Mouse (Mus musculus): ENCODE measurements at regions not wholly inside any gene's neighbourhood (a gene's known extent, or its start where the extent isn't known, plus 50 kb on each side); places are given as distances from the start of the nearest gene placed in this dataset.

DNA sequence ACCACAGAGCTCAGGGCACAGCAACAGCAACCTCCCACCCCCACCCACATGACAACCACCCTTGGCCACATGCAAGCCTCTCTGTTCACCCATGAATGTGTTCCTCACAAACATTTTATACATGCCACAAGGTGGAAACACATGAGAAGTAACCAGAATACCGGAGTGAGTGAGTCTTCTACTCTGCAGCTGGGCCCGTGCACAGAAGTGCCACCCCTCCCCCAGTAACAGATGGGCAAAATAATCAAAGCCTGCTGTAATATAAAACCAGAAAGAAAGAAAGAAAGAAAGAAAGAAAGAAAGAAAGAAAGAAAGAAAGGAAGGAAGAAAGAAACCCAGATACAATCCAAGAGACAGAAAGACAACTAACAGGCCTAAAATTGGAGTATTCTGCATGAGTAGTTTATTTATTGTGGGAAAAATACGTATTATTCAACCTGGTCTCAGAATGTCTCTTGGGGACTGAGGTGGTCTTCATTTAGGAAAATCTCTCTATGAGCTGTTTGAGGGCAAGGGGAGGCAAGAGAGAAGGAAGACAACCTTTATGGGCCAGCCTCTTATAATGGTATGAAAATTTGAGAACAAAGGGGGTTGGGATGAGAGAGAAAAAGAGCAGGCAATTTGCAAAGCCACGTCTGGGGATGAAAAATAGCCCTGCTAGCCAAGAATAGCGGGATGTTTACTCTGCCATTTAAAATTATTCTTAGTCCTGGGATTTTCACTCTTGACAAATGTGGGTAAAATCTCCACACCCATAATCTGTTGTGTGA, 160.2 kb downstream of the Sox4 start:
- no peak for DNase-seq

DNA sequence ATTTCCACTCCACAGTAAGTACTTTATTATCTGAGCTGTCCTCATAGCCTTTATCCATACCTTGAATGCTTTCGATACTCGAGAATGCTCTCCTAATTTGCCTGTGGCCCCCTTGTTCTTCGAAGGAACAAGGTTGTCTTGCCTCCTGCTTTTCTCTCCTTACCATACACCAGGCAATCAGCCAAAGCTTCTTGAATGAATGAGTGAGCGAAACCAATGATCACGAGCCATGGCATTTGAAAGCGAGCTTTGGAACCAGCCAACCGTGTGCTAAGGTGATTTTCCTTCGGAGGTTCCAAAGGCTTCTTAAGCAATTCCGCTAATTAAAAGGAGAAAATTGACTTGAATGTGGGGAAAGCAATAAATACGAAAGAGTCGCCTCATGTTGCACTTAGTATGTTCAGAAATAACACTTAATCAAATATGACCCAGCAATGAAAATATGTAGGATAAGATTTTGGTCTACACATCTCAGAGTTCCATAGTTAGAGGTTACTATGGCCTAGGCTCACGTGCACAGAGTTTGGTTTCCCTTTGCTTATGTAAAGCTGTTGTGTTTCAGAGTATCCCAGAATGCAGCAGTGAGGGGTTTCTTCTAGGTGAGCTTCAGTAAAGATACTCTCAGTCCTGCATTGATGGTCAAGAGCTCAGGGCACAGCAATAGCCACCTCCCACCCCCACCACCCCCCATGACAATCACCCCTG, 160.9 kb downstream of the Sox4 start:
- peak; percentile 56 for DNase-seq

- DNase-seq: no peak
These were observed 163.1 kb downstream of the Sox4 start for GRCm38 (mm10) chr13:28790381-28790780.

DNA sequence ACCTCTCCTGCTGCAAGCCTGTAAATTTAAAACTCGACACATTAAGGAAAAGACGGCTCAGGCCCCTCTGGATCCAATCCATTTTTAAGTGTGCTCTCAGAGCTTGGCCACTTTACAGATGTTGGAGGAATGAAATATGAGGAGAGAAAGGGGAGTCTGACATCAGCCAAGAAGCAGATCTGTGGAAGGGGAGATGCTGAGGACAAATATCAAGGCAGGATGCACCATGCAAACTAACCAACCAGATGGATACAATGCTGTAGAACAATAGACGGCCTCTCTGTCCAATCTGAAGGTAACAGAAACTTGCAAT, 166.2 kb downstream of the Sox4 start:
- DNase-seq: no peak

DNA sequence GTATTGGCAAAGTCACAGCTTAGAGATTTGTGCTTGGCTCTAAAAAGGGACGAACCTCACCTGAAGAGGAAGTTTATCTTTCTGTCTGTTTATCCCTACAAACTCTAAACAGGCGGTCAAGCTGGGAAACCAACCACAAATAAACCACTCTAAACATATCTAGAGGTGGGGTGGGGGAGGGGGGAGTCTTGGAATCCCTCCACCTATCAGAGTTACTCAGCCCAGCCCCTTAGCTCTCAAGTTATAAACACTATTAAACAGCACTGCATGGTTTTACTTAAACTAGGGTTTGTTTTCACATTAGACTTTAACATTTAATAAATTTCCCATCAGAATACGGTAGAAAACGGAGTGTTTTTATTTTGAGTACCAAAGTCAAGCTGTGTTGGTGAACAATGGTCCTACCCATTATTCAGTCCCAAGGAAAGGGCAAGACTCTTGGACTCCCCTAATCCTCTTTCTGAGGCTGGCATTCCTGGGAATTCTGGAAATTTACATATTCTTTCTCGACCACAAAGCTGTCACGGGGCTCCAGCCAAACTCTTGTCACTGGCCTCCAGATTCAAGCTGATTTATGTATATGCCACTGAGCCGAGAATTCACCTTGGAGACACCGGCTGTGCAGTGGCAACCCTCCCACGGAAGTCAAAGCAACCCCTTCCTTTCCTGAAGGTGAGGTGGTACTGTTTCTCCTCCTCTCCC, 166.7 kb downstream of the Sox4 start:
- peak; percentile 21 for DNase-seq

- DNase-seq: no peak
These were observed 170.8 kb downstream of the Sox4 start for GRCm38 (mm10) chr13:28782497-28783246.

GRCm38 (mm10) chr13:28782081-28782480, 171.4 kb downstream of the Sox4 start:
- no peak for DNase-seq

DNA sequence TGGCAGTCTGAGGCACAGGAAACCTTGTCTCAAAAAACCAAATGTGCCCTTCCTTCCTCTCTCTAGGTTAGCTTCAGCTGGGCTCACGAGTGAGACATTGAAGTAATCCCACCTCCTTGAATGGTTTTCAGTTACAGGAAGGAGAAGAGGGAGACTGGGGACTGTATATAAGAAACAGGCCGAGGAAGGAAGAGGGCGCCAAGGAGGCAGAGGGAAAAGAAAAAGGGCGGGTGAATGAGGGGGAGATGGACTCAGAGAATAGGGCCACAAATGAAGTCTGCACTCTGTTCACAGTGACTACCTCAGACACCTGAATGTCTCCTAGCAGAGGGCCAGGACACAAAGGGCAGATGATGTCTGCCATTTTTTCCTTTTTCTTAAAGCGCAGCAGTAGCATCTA, 171.9 kb downstream of the Sox4 start:
- no peak for DNase-seq

- DNase-seq: no peak
These were observed 173.1 kb downstream of the Sox4 start for GRCm38 (mm10) chr13:28780462-28780861.

DNA sequence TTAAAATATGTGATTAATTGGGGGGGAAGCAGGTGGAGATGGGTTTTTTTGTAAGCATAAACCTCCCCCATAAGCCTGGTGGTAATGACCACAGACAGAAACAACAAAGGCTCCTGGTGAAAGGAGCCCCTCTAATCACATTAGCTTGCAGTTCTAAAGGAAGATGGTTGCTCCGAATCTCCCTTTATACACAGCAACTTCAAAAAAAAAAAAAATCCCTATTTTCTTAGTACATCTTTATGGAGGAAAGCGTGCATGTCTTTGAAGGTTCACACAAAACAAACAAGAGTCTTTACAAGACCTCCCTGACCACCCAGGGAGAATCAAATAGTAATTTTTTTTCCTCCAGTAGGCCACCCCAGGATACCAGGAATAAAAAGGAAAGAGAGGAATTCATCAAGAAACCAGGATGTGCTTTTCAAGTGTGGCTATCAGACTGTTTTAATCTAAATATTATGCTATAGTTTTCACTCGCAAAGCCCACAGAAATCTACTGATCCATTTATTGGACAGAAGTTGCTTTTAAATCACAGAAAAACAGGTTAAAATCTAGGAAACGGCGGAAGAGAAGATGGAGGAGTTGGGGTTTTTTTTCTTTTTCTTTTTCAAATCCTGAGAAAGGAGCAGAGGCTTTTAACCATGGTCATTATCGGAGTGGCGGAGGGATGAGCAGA, 178.2 kb downstream of the Sox4 start:
- no peak for DNase-seq

GRCm38 (mm10) chr13:28774649-28775048, 178.9 kb downstream of the Sox4 start:
- DNase-seq: no peak

GRCm38 (mm10) chr13:28773466-28773865, 180.0 kb downstream of the Sox4 start:
- no peak for DNase-seq

GRCm38 (mm10) chr13:28770531-28770930, 183.0 kb downstream of the Sox4 start:
- DNase-seq: no peak

DNA sequence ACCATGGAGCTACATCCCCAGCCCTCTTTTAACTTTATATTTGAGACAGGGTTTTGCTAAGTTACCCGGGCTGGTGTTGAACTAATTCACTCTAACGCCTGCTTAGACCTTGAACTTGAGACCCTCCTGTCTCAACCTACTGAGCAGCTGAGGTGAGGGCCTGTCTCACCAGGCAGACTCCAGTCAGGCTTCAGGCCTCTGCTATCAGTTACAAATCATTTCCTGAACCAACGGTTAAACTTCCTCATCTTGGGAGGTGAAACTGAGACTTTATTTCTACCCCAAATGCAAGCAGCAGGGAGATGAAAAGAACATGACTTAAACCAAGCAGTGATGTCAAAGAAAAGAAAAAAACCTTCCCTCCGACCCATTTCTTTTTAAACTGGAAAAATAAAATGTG, 183.5 kb downstream of the Sox4 start:
- no peak for DNase-seq

DNA sequence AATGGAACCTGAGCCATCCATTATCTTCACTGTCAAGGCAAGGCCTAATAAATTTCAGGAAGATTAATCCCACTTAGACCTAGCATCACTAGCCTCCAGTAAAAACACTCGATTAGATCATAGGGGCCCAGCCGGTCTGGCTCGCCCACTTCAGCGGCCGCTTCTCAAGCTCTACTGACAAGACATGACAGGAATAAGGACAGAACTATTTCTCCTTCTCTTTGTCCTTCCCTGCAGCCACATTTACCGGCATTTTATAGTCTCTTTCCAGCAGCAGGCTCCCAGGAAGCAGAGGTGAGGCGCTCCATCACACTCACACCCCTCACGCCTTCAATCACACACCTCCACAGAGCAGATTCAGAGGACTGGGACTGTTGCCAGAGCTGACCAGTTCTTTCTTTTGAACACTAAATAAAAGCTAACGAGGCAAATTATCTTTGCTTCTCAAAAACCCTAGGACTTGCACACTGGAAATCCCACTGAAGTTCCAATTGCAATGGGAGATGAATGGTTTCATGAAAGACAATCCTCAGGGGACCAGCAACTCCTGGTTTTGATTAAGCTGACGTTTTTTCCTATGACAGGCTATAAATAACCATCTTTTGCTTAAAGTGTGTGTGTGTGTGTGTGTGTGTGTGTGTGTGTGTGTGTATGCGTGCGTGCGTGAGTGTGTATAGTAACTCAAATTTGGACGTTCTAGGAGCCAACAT, 184.6 kb downstream of the Sox4 start:
- no peak for DNase-seq

GRCm38 (mm10) chr13:28762555-28762954, 191.0 kb downstream of the Sox4 start:
- DNase-seq: no peak

DNA sequence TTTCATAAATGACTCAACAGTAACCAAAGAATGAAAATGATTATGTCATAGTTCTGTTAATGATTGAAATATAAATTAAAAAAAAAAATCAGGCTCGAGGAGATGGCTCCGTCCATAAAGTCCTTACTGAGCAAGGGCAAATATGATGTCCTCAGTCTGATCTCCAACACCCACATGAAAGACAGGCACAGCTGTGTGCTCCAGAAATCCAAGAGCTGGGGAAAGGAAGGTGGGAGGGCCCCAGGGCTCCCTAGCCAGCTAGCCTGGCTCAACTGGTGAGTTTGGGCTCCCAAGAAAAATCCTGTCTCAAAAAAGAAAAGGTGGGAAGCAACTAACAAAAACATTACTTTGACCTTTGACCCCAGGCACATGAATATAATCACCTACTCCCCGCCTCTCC, 194.5 kb downstream of the Sox4 start:
- DNase-seq: no peak

DNA sequence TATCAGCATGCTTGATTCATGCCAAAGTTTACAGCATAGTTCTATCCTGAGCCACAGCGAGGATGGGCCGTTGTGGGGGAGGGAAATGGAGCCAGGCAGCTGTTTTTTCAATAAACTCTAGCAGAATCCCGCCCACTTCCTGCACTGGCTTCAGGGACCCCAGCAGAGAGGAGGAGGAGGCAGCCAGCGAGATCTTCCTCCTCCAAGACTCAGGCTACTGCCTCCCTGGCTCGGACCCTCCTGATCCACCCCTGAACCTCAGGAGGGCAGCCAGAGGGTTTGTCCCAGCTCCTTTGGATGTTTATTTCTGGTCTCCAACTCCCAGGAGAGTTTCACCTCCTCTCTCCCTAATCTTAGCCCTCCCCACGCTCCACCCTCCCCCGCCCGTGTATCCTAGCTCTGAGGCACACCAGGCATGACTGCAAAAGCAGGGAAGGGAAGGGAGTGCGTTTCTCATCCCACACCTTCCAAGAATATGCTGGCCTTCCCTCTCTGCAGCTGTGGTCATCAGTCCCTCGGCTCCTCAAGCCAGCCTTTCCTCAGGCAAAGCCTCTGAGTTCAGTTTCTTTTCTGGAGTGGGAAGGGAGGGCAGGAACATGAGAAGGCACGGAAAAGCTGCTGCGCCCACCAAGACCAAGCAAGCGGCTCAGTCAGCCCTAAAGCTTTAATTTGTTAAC, 195.5 kb downstream of the Sox4 start:
- DNase-seq: peak; percentile 81

DNA sequence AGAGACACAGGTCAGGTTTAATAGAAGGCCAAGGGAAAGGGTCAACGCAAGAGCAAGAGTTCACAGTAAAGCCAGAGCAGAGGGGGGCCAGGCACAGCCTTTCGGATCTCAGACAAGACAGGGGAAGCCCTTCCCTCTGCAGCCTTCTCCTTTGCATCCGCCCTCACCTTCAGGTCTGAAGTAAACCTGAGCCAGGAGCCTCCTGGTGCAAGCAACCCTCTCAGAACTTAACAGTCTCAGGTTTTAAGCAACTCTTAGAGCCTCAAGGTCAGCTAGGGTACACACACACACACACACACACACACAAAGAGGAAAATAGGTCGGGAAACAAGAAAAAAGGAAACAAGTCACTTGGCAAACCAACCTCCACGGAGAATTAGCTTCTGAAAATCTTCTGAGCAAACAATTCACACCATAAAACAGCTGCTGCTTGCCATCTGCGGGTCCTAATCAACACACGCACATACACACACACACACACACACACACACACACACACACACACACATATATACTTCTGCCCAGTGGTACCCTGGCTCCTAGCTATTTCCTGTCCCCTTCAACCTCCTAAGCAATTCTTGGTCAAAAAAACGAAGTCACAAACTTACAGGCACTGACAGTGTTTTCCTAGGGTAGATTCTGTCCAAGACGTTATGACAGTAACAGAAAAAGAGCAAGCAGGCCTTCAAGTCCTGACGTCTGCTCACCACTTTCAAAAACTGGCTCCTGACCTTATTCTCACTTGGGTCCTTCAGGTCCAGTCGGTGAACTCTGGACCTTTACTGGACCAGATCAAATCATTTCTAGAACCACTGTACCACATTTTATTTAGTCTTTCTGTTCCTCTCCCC, 196.4 kb downstream of the Sox4 start:
- peak; percentile 76 for DNase-seq

- no peak for DNase-seq
These were observed 199.3 kb downstream of the Sox4 start for GRCm38 (mm10) chr13:28754207-28754606.
